16 mouse cellular contexts compared by ENCODE assay signal in the genomic region with DNA sequence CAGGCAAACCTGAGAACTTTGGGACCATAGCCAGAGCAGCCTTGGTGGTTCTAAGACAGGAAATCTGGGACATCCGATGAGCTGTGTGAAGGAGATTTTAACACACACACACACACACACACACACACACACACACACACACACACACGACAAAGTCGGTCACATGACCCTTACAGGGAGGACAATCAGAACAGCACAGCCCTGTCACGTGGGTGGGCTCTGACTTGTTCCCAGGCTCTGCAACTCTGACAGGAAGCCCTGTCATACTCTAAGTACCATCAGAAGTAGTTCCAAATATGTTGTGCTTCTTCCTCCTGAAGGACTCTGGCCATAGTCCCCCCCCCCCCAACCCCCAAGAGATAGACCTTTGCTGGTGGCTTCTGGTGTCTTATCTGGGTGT. TPM values are rescaled to one million over a fixed set of nuclear protein-coding genes. Genes with fewer than 3 reads are reported as not detected.
DNase-seq lines count a peak whose midpoint lies in the region; ATAC-seq and TF ChIP-seq lines count a peak whose summit lies in the region.
"Had no signal": no experiment of that assay in that cellular context is flagged by ENCODE, and none has a peak within 500 bp of the region (broad histone marks: within the 10 kb centered on the region; RNA-seq: fewer than 3 reads in every experiment).

No protein-coding gene starts in this region.

- no peak for TF ChIP-seq RAD21 in CH12.LX (IDR thresholded peaks at IDR 0.05; ENCODE audit: low read depth, low read length)

- no peak for TF ChIP-seq POLR2A in CH12.LX (IDR thresholded peaks at IDR 0.05; ENCODE audit: low read depth, low read length)

- 42% methylated on average over 4 of the region's 4 CpGs for WGBS in heart, embryonic 15.5 days

- no peak overlapping the region for H3K9ac ChIP-seq in heart, embryonic 15.5 days
- H3K9ac ChIP-seq in CH12.LX (ENCODE audit: insufficient read depth, low read depth), result no peak overlapping the region
- H3K9ac ChIP-seq: limb, embryonic 15.5 days; midbrain, embryonic 12.5 days; neural tube, embryonic 13.5 days had no signal

- no peak overlapping the region for H3K4me2 ChIP-seq in heart, embryonic 15.5 days
- no peak overlapping the region for H3K4me2 ChIP-seq in CH12.LX (ENCODE audit: insufficient read depth, low read depth, poor library complexity, severe bottlenecking)
- H3K4me2 ChIP-seq: limb, embryonic 15.5 days; midbrain, embryonic 12.5 days; neural tube, embryonic 13.5 days had no signal

- no peak for TF ChIP-seq CTCF in CH12.LX (conservative IDR thresholded peaks at IDR 0.05 in 1 of 2, IDR thresholded peaks at IDR 0.05 in 1 of 2; ENCODE audit: low read depth in 2 of 2, low read length in 2 of 2)

- H3K4me1 ChIP-seq in heart, embryonic 15.5 days (replicated peaks), result peaks cover 9% of the 10 kb centered on the region; the same call in 1 of the 2 replicates
- H3K4me1 ChIP-seq in CH12.LX (ENCODE audit: control insufficient read depth in 1 of 2, insufficient read depth in 2 of 2), result peaks cover 0 to 3% of the 10 kb centered on the region in 2 experiments; a peak in 3 of 4 replicates
- H3K4me1 ChIP-seq: midbrain, embryonic 12.5 days; neural tube, embryonic 13.5 days had no signal

- H3K79me2 ChIP-seq in CH12.LX (replicated peaks; ENCODE audit: control insufficient read depth, extremely low read depth, insufficient read depth, poor library complexity, severe bottlenecking), result no peaks in the 10 kb centered on the region

- intact Hi-C loops in heart, postnatal 25 days (cut with DNase I), result no loop called here

- peak; percentile 47; the same call in 1 of the 2 replicates for ATAC-seq in heart, embryonic 15.5 days (replicated peaks; ENCODE audit: insufficient number of reproducible peaks, insufficient read depth, low FRiP score, low read depth)
- ATAC-seq: CD4-positive, CD25-positive, alpha-beta regulatory T cell, adult 4 months had no signal

- H3K27ac ChIP-seq in heart, embryonic 15.5 days, result no peak overlapping the region
- H3K27ac ChIP-seq in CH12.LX (ENCODE audit: insufficient read depth, low read depth), result no peak overlapping the region
- H3K27ac ChIP-seq: limb, embryonic 15.5 days; midbrain, embryonic 12.5 days; neural tube, embryonic 13.5 days had no signal

- no peaks in the 10 kb centered on the region for H3K27me3 ChIP-seq in heart, embryonic 15.5 days
- H3K27me3 ChIP-seq in CH12.LX (replicated peaks), result peaks cover 78% of the 10 kb centered on the region
- H3K27me3 ChIP-seq: limb, embryonic 15.5 days; midbrain, embryonic 12.5 days; neural tube, embryonic 13.5 days had no signal

- no peak for DNase-seq in heart, postnatal 25 days (ENCODE audit: low spot score)
- DNase-seq in kidney, postnatal 25 days, result peak; percentile 16 to 57
- DNase-seq in kidney, adult 18-20 months, result no peak
- DNase-seq in CH12.LX (ENCODE audit: extremely low read depth), result no peak
- peak; percentile 28 for DNase-seq in heart, postnatal 4 days
- no peak for DNase-seq in ovary, postnatal 10 days (ENCODE audit: low spot score)
- DNase-seq: cerebellum, adult 11-12 months; cerebellum, postnatal 25 days; gastrocnemius, postnatal 14 days; layer of hippocampus, postnatal 36 days; right cerebral cortex, postnatal 14 days had no signal

- H3K4me3 ChIP-seq in heart, embryonic 15.5 days, result no peak overlapping the region
- H3K4me3 ChIP-seq in CH12.LX (replicated peaks in 1 of 3; ENCODE audit: low read depth in 2 of 3, low read length in 2 of 3, poor library complexity in 1 of 3), result no peak overlapping the region
- H3K4me3 ChIP-seq: limb, embryonic 15.5 days; midbrain, embryonic 12.5 days; neural tube, embryonic 13.5 days had no signal

- dilution Hi-C loops in CH12.LX (cut with MboI; ENCODE audit: extremely low pct_ligation_motif_present, extremely low pct_unique_long_range_greater_than_20kb, low sequenced_read_pairs), result no loop called here

- in situ Hi-C loops in CH12.LX (cut with MboI; ENCODE audit: low pct_ligation_motif_present, low pct_unique_long_range_greater_than_20kb, low sequenced_read_pairs), result no loop called here

- TF ChIP-seq EP300 in CH12.LX (IDR thresholded peaks at IDR 0.05; ENCODE audit: low read length), result no peak

- H3K9me3 ChIP-seq in heart, embryonic 15.5 days (replicated peaks), result no peaks in the 10 kb centered on the region
- peaks cover 2% of the 10 kb centered on the region for H3K9me3 ChIP-seq in CH12.LX (replicated peaks; ENCODE audit: low read length)
- H3K9me3 ChIP-seq: limb, embryonic 15.5 days; midbrain, embryonic 12.5 days; neural tube, embryonic 13.5 days had no signal

- H3K36me3 ChIP-seq in heart, embryonic 15.5 days, result no peaks in the 10 kb centered on the region
- H3K36me3 ChIP-seq in CH12.LX (replicated peaks in 1 of 2; ENCODE audit: control insufficient read depth in 1 of 2, insufficient read depth in 1 of 2, low read length in 1 of 2), result no peaks in the 10 kb centered on the region
- H3K36me3 ChIP-seq: limb, embryonic 15.5 days; midbrain, embryonic 12.5 days; neural tube, embryonic 13.5 days had no signal

TF ChIP-seq in CH12.LX, 34 proteins besides CTCF, POLR2A, EP300 and RAD21:
- TF ChIP-seq USF1 (IDR thresholded peaks at IDR 0.05; ENCODE audit: low read depth, low read length) (peak; percentile 11; the same call in 1 of the 2 replicates), HCFC1 (IDR thresholded peaks at IDR 0.05; ENCODE audit: low read depth, low read length) (no peak), ZKSCAN1 (IDR thresholded peaks at IDR 0.05; ENCODE audit: borderline replicate concordance, low read depth, low read length) (no peak)

RNA-seq across cellular contexts. Expression of a gene that starts 33.5 kb away (rescaled TPM):
- polyA plus RNA-seq in heart, embryonic 15.5 days (2015; fragmentation: Nextera tagmentation; extraction: Ambion mirVana), result 43.9 and 44.2 TPM in 2 replicates
- total RNA-seq in heart, postnatal 25 days (2021), result 10 to 100 TPM; 20.8 to 23.3 TPM
- total RNA-seq in CH12.LX (2012; rRNA removed), result 67.0 and 69.0 TPM in 2 replicates
- total RNA-seq in CH12.LX (2014; rRNA removed), result 41.8 and 55.9 TPM in 2 replicates
- 127 and 160 TPM in 2 replicates for polyA plus RNA-seq in CH12.LX (2012; ENCODE audit: insufficient read length, low read depth)
- total RNA-seq in heart, postnatal 4 days (2021), result 10 to 100 TPM; 26.2 to 32.8 TPM

Comparison
In these comparisons a context has a peak if more than half of its experiments do, and no peak if none do; other contexts are left out.
1. DNase-seq: peak in kidney, postnatal 25 days (2 of 2) and heart, postnatal 4 days (single experiment); none in heart, postnatal 25 days (single experiment), kidney, adult 18-20 months (single experiment), CH12.LX (single experiment) and ovary, postnatal 10 days (single experiment).